Mouse (Mus musculus): ENCODE measurements around the gene Cd300lg. TPM values are rescaled to one million over a fixed set of nuclear protein-coding genes. Genes with fewer than 3 reads are reported as not detected.

The Cd300lg gene
- total and polyA plus RNA-seq, 3 experiments: 51.6 to 102 (median 70.1) TPM

DNA sequence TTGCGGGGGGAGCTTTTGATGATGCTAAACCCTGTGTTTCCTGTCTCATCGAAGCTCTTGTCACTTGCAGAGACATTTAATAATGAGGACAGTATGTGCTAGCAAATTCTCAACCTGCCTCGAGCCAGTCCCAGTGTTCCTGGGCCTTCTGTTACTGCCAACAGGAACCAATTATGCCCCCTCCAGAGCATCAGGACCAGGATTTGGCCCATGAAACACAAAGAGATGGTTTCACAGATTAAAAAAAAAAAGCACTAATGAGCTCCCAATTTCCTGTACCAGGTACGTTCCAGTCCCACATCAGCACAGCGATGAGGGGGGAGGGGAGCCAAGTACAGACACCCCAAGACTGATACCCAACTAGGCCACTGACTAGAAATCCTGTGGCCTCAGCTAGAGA lies 20.1 kb upstream of the Cd300lg start:
- DNase-seq: no peak
- Histone ChIP-seq H3K9ac (ENCODE audit: low read depth, low read length) (no peak overlapping the region), H3K27me3 (ENCODE audit: control insufficient read depth, insufficient read depth, low read length) (no peaks in the 10 kb centered on the region), H3K36me3 (ENCODE audit: control insufficient read depth, insufficient read depth, low read length) (no peaks in the 10 kb centered on the region), H3K4me3 (no peak overlapping the region), H3K4me1 (ENCODE audit: control insufficient read depth, insufficient read depth, low read length) (no peaks in the 10 kb centered on the region), H3K79me2 (replicated peaks; ENCODE audit: control insufficient read depth, insufficient read depth, low read length) (no peaks in the 10 kb centered on the region), H3K27ac (no peak overlapping the region)
- TF ChIP-seq POLR2A (IDR thresholded peaks at IDR 0.05; ENCODE audit: insufficient read depth, low read depth, low read length) (no peak), CTCF (IDR thresholded peaks at IDR 0.05) (no peak), EP300 (IDR thresholded peaks at IDR 0.05; ENCODE audit: insufficient read depth, low read depth, low read length) (no peak)
- 86% methylated on average over 5 of the region's 5 CpGs for WGBS
- intact Hi-C loops (cut with DNase I): no loop called here

DNA sequence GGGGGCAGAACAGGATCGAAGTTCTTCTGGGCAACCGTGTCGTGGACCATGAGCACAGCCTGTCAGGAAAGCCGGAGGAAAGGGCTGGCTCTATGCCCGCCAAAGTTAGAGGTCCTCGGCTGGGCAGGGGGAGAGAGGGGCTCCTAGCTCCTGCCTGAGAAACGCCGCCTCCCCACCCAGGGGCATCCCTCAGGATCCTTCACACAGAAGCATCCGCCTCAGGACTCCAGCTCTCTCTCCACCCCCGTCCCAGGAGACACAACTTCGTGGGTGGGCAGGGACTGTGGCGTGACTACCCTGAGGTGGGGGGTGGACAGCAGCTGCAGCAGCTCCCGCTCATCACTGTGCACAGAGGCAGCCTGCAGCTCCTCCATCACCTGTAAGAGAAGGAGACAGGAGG lies 17.9 kb upstream of the Cd300lg start:
- 82% methylated on average over 13 of the region's 13 CpGs for WGBS
- no peak for DNase-seq

DNA sequence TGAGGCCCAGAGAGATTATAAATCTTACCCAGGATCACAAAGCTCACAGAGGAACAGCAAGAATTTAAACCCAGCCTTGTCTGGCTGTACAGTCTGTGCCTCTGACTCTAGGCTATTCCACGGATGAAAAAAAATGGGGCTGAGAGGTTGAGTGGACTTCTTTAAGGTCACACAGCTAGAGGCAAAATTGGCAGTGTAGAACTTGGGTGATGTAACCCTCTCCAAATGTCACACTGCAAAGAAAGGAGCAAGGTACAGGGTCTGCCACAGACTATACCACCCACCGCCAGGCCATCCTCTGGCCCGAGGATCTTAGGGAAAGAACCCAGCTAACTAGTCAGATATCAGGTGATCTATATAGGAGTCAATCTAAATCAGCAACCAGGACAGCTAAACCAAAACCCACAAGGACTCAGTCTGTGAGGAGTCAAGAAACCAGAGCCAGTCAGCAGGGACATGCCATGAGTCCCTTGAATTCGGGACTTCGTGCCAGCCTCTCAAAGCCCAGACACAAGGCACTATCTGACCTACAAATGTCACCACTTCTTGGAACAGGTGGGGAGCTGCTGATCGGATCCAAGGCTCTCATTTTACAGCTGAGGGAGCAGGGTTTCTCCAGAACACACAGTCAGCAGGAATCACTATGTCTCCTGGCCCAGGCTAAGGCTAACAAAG lies 17.1 kb upstream of the Cd300lg start:
- DNase-seq: no peak
- intact Hi-C loops (cut with DNase I): no loop called here
- 83% methylated on average over 6 of the region's 6 CpGs for WGBS
- peaks cover 2% of the 10 kb centered on the region; the same call in 1 of the 2 replicates for H3K4me1 ChIP-seq (ENCODE audit: control insufficient read depth, insufficient read depth, low read length)
- no peak overlapping the region for H3K9ac ChIP-seq (ENCODE audit: low read depth, low read length)
- no peak overlapping the region for H3K4me3 ChIP-seq
- no peaks in the 10 kb centered on the region for H3K36me3 ChIP-seq (ENCODE audit: control insufficient read depth, insufficient read depth, low read length)
- no peaks in the 10 kb centered on the region for H3K27me3 ChIP-seq (ENCODE audit: control insufficient read depth, insufficient read depth, low read length)
- TF ChIP-seq POLR2A (IDR thresholded peaks at IDR 0.05; ENCODE audit: insufficient read depth, low read depth, low read length) (no peak), CTCF (IDR thresholded peaks at IDR 0.05) (no peak), EP300 (IDR thresholded peaks at IDR 0.05; ENCODE audit: insufficient read depth, low read depth, low read length) (no peak)
- no peaks in the 10 kb centered on the region for H3K79me2 ChIP-seq (replicated peaks; ENCODE audit: control insufficient read depth, insufficient read depth, low read length)
- no peak overlapping the region for H3K27ac ChIP-seq

More for the DNA sequence above, 17.9 kb upstream of the Cd300lg start:
- Histone ChIP-seq H3K36me3 (ENCODE audit: control insufficient read depth, insufficient read depth, low read length) (no peaks in the 10 kb centered on the region), H3K27me3 (ENCODE audit: control insufficient read depth, insufficient read depth, low read length) (no peaks in the 10 kb centered on the region), H3K27ac (no peak overlapping the region), H3K79me2 (replicated peaks; ENCODE audit: control insufficient read depth, insufficient read depth, low read length) (no peaks in the 10 kb centered on the region), H3K4me1 (ENCODE audit: control insufficient read depth, insufficient read depth, low read length) (peaks cover 2% of the 10 kb centered on the region; the same call in 1 of the 2 replicates), H3K9ac (ENCODE audit: low read depth, low read length) (no peak overlapping the region), H3K4me3 (no peak overlapping the region)
- intact Hi-C loops (cut with DNase I): no loop called here
- TF ChIP-seq EP300 (IDR thresholded peaks at IDR 0.05; ENCODE audit: insufficient read depth, low read depth, low read length): no peak
- no peak for TF ChIP-seq CTCF (IDR thresholded peaks at IDR 0.05)
- no peak for TF ChIP-seq POLR2A (IDR thresholded peaks at IDR 0.05; ENCODE audit: insufficient read depth, low read depth, low read length)

DNA sequence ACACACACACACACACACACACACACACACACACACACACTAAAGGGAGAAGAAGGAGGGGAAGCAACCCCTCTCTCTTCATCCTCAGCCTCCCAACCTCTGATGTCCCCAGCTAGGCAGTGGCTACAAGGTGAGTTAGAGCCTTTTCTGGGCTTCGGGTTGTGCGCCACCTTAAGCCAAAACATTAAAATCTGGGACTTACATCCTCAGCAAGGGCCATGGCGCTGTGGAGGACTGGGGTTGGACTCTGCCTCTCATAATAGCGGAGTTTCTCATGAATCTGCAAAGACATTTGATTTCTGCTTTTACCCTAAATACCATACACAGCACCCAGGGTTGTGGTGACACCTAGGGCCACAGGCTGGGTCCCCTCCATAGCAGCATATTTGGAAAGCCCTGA lies 16.4 kb upstream of the Cd300lg start:
- Histone ChIP-seq H3K4me1 (ENCODE audit: control insufficient read depth, insufficient read depth, low read length) (peaks cover 2% of the 10 kb centered on the region; the same call in 1 of the 2 replicates), H3K36me3 (ENCODE audit: control insufficient read depth, insufficient read depth, low read length) (no peaks in the 10 kb centered on the region), H3K9ac (ENCODE audit: low read depth, low read length) (no peak overlapping the region), H3K27me3 (ENCODE audit: control insufficient read depth, insufficient read depth, low read length) (no peaks in the 10 kb centered on the region), H3K79me2 (replicated peaks; ENCODE audit: control insufficient read depth, insufficient read depth, low read length) (no peaks in the 10 kb centered on the region), H3K27ac (no peak overlapping the region), H3K4me3 (no peak overlapping the region)
- no peak for DNase-seq
- TF ChIP-seq CTCF (IDR thresholded peaks at IDR 0.05) (no peak), POLR2A (IDR thresholded peaks at IDR 0.05; ENCODE audit: insufficient read depth, low read depth, low read length) (no peak), EP300 (IDR thresholded peaks at IDR 0.05; ENCODE audit: insufficient read depth, low read depth, low read length) (no peak)
- WGBS: 93% methylated on average over 4 of the region's 4 CpGs
- intact Hi-C loops (cut with DNase I): no loop called here

DNA sequence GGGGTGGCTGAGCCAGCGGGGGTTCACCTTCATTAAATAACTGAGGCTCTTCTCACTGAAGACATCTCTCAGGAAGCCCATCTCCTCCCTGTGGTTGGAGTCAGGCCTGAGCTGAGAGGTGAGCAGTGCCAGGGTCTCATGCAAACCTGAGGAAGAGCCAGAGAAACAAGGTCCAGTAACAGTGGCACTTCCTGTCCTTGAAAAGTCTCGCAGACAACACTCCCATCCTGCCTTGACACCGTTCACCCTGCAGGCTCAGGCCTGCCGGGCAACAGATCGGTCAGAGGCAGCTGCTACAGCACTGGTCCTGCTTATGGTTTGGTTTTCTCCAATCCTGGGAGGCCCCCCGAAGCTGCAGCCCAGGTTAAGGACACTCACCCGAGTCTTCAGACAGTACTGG lies 16.0 kb upstream of the Cd300lg start:
- TF ChIP-seq EP300 (IDR thresholded peaks at IDR 0.05; ENCODE audit: insufficient read depth, low read depth, low read length): no peak
- no peak for TF ChIP-seq CTCF (IDR thresholded peaks at IDR 0.05)
- no peak for TF ChIP-seq POLR2A (IDR thresholded peaks at IDR 0.05; ENCODE audit: insufficient read depth, low read depth, low read length)
- WGBS: 69% methylated on average over 7 of the region's 7 CpGs
- intact Hi-C loops (cut with DNase I): no loop called here
- H3K9ac ChIP-seq (ENCODE audit: low read depth, low read length): no peak overlapping the region
- H3K4me3 ChIP-seq: no peak overlapping the region
- no peak overlapping the region for H3K27ac ChIP-seq
- H3K27me3 ChIP-seq (ENCODE audit: control insufficient read depth, insufficient read depth, low read length): no peaks in the 10 kb centered on the region
- H3K36me3 ChIP-seq (ENCODE audit: control insufficient read depth, insufficient read depth, low read length): no peaks in the 10 kb centered on the region
- H3K79me2 ChIP-seq (replicated peaks; ENCODE audit: control insufficient read depth, insufficient read depth, low read length): no peaks in the 10 kb centered on the region
- peaks cover 2% of the 10 kb centered on the region; the same call in 1 of the 2 replicates for H3K4me1 ChIP-seq (ENCODE audit: control insufficient read depth, insufficient read depth, low read length)
- no peak for DNase-seq

DNA sequence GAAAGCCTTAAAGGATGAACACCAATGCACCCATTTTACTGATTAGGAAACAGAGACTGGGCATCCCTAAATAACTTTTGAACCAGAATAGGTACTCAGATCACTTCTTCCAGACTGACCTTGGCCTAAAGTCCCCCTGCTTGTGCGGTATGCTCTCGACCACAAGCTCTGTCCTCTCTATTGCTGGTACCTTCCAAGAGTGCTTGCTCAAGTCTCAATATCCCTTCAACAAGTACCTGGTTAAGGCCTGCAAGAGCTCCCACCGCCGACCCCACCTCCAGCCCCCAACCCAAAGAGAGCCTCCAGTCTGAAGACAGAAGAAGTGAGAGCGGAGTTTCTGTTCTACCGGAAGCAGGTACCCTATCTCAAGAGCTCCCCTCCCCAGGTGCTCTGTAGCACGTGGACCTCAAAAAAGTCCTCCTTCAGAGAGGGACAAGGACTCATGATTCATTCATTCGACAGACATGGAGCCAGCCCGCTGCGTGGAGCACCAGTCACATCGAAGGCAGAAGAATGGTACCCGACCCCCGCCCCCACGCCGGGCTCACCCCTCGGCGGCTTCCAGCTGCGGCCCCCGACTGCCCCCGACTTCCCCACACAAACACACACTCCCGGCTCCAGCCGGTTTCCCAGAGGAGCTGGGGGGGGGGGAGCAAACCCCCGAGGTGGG lies 15.2 kb upstream of the Cd300lg start:
- Histone ChIP-seq H3K36me3 (ENCODE audit: control insufficient read depth, insufficient read depth, low read length) (no peaks in the 10 kb centered on the region), H3K79me2 (replicated peaks; ENCODE audit: control insufficient read depth, insufficient read depth, low read length) (no peaks in the 10 kb centered on the region), H3K4me1 (ENCODE audit: control insufficient read depth, insufficient read depth, low read length) (peaks cover 2% of the 10 kb centered on the region; the same call in 1 of the 2 replicates), H3K27me3 (ENCODE audit: control insufficient read depth, insufficient read depth, low read length) (no peaks in the 10 kb centered on the region), H3K4me3 (peak overlapping the region; percentile 72), H3K27ac (peak overlapping the region; percentile 62; the same call in 1 of the 2 replicates), H3K9ac (ENCODE audit: low read depth, low read length) (peak overlapping the region; percentile 90)
- no peak for DNase-seq
- WGBS: 12% methylated on average over 23 of the region's 23 CpGs
- intact Hi-C loops (cut with DNase I): no loop called here
- TF ChIP-seq EP300 (IDR thresholded peaks at IDR 0.05; ENCODE audit: insufficient read depth, low read depth, low read length) (no peak), CTCF (IDR thresholded peaks at IDR 0.05) (no peak), POLR2A (IDR thresholded peaks at IDR 0.05; ENCODE audit: insufficient read depth, low read depth, low read length) (no peak)

All from heart, adult 2 months (tissue).